Mouse (Mus musculus) liver, embryonic 11.5 days (tissue): ENCODE measurements around the gene Uhrf1. TPM values are rescaled to one million over a fixed set of nuclear protein-coding genes. Genes with fewer than 3 reads are reported as not detected.

Experiments
- ATAC-seq: fragments of 200-750 bp; cut with Nextera tagmentation; replicated peaks from 2 replicates; pipeline ENCODE4 v1.8.0; 2017; ENCODE audit warnings: moderate number of reproducible peaks, mild to moderate bottlenecking, moderate TSS enrichment, moderate library complexity; ENCODE audit not compliant: low FRiP score
- DNase-seq: peaks from one replicate; pipeline ENCODE4 v3.0.0-alpha.2; 2017; ENCODE audit warnings: low spot score
- H3K27ac ChIP-seq: fragments of 300-500 bp; sonication (generic); 2 replicates; pipeline ENCODE4 v1.5.1; 2014; ENCODE audit warnings: mild to moderate bottlenecking, low read depth, low read length, control low read depth
- H3K27me3 ChIP-seq: fragments of 300-500 bp; sonication (generic); replicated peaks from 2 replicates; pipeline ENCODE4 v1.6.1; 2014; ENCODE audit warnings: low read length, mixed read lengths; ENCODE audit not compliant: control insufficient read depth, insufficient read depth
- H3K36me3 ChIP-seq: fragments of 300-500 bp; sonication (generic); 2 replicates; pipeline ENCODE4 v1.6.1; 2014; ENCODE audit warnings: mild to moderate bottlenecking, low read length, moderate library complexity, mixed read lengths; ENCODE audit not compliant: control insufficient read depth, insufficient read depth
- H3K4me1 ChIP-seq: fragments of 300-500 bp; sonication (generic); replicated peaks from 2 replicates; pipeline ENCODE4 v1.6.1; 2014; ENCODE audit warnings: low read length, mixed read lengths; ENCODE audit not compliant: control insufficient read depth, insufficient read depth
- H3K4me2 ChIP-seq: fragments of 300-500 bp; sonication (generic); 2 replicates; pipeline ENCODE4 v1.6.1; 2014; ENCODE audit warnings: mild to moderate bottlenecking, control low read depth, moderate library complexity
- H3K4me3 ChIP-seq: fragments of 300-500 bp; sonication (generic); 2 replicates; pipeline ENCODE4 v1.5.1; 2014; ENCODE audit warnings: low read depth, low read length, control low read depth
- H3K9ac ChIP-seq: fragments of 300-500 bp; sonication (generic); 2 replicates; pipeline ENCODE4 v1.6.1; 2014; ENCODE audit warnings: low read depth, low read length, control low read depth
- H3K9me3 ChIP-seq: fragments of 300-500 bp; sonication (generic); 2 replicates; pipeline ENCODE4 v1.6.1; 2016; ENCODE audit warnings: low read length, inconsistent platforms, mixed read lengths; ENCODE audit not compliant: control insufficient read depth
- WGBS: fragments of 180-500 bp; shearing (Covaris S2); extraction: QIAGEN DNeasy Blood & Tissue Kit; methylation state at CpG from one replicate; pipeline ENCODE4 v1.1.7; 2014; 5-methylcytosine and 5-hydroxymethylcytosine counted together
- polyA plus RNA-seq: library from polyadenylated mRNA; unstranded; fragments of >200 nt; fragmentation: Nextera tagmentation; extraction: Ambion mirVana; gene quantifications from 2 replicates; pipeline ENCODE4 v1.2.1, GENCODE M21; 2014

The Uhrf1 gene
- polyA plus RNA-seq, 1 experiment from 2014 or later: 172 TPM

GRCm38 (mm10) chr17:56290388-56291170 is 12.5 kb upstream of the Uhrf1 start:
- Histone ChIP-seq H3K27me3 (no peaks in the 10 kb centered on the region), H3K4me3 (peak overlapping the region; percentile 57), H3K9me3 (no peaks in the 10 kb centered on the region), H3K9ac (peak overlapping the region; percentile 68), H3K27ac (peak overlapping the region; percentile 96), H3K4me2 (peak overlapping the region; percentile 97), H3K36me3 (peaks cover 9% of the 10 kb centered on the region; the same call in 1 of the 2 replicates), H3K4me1 (peaks cover 47% of the 10 kb centered on the region)
- ATAC-seq: peak; percentile 81
- DNase-seq: peak; percentile 95
- 2% methylated on average over 17 of the region's 17 CpGs for WGBS

DNA sequence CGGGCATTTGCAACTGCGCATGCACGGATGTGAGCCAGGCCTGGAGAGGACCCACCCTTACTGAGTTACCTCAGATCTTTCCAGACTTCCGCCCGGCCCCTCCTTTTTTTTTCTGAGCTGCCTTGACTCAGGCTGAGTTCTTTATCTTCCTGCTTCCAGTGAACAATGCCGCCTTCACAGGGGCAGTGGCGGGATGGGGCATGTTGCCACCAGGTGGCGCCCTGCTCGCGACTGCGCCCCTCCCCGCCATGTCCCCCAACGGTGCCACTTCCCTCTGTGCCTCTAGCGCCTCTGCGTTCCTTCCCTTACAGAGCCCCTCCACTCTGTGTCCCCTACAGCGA is 12.0 kb upstream of the Uhrf1 start:
- Histone ChIP-seq H3K4me3 (peak overlapping the region; percentile 57), H3K9me3 (no peaks in the 10 kb centered on the region), H3K36me3 (peaks cover 5% of the 10 kb centered on the region; the same call in 1 of the 2 replicates), H3K4me2 (peak overlapping the region; percentile 97), H3K9ac (peak overlapping the region; percentile 68), H3K4me1 (peaks cover 47% of the 10 kb centered on the region), H3K27me3 (no peaks in the 10 kb centered on the region), H3K27ac (peak overlapping the region; percentile 96)
- DNase-seq: peak; percentile 89
- WGBS: under 1% methylated on average over 16 of the region's 16 CpGs
- peak; percentile 87 for ATAC-seq

GRCm38 (mm10) chr17:56291826-56292475 is 11.2 kb upstream of the Uhrf1 start:
- H3K4me1 ChIP-seq: peaks cover 40% of the 10 kb centered on the region
- H3K36me3 ChIP-seq: no peaks in the 10 kb centered on the region
- no peaks in the 10 kb centered on the region for H3K9me3 ChIP-seq
- H3K4me3 ChIP-seq: no peak overlapping the region
- peak overlapping the region; percentile 97 for H3K4me2 ChIP-seq
- WGBS: 84% methylated on average over 7 of the region's 7 CpGs
- ATAC-seq: no peak
- DNase-seq: no peak
- peak overlapping the region; percentile 96 for H3K27ac ChIP-seq
- no peaks in the 10 kb centered on the region for H3K27me3 ChIP-seq
- peak overlapping the region; percentile 67 for H3K9ac ChIP-seq

GRCm38 (mm10) chr17:56292531-56293222 is 10.4 kb upstream of the Uhrf1 start, which contains the start of gene Plin3:
Plin3 (minus strand) TSS chr17:56292873.
- no peaks in the 10 kb centered on the region for H3K9me3 ChIP-seq
- H3K9ac ChIP-seq: peak within 1 kb of the TSS; percentile 67; the same call in 1 of the 2 replicates
- H3K4me2 ChIP-seq: peak within 1 kb of the TSS; percentile 97
- 92% methylated on average over 4 of the region's 4 CpGs for WGBS
- DNase-seq (no peak), ATAC-seq (no peak)
- H3K27me3 ChIP-seq: no peaks in the 10 kb centered on the region
- H3K4me3 ChIP-seq: no peak within 1 kb of the TSS
- H3K36me3 ChIP-seq: no peaks in the 10 kb centered on the region
- peaks cover 34% of the 10 kb centered on the region for H3K4me1 ChIP-seq
- H3K27ac ChIP-seq: peak within 1 kb of the TSS; percentile 96

DNA sequence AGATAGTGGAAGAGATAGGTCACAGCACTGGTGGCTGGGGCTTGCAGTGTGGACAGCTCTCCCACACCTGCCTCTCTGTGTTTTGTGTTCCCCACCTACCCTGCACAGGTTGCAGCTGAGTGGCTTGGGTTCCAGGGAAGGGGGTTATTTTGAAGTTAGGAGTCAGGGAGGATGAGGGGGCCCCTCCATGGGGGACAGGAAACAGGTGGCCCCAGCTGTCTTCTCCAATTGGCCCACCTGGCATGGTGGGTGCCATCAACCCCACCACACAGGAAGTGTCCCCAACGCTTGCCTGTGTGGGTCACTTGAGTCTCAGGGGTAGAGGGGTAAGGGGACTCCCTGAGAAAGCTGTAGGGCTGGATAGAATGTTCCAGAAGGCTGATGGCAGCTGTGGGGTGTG is 9.8 kb upstream of the Uhrf1 start:
- Histone ChIP-seq H3K4me2 (no peak overlapping the region), H3K27ac (no peak overlapping the region), H3K4me1 (peaks cover 28% of the 10 kb centered on the region), H3K4me3 (no peak overlapping the region), H3K27me3 (no peaks in the 10 kb centered on the region), H3K9me3 (no peaks in the 10 kb centered on the region), H3K36me3 (no peaks in the 10 kb centered on the region), H3K9ac (no peak overlapping the region)
- DNase-seq (no peak), ATAC-seq (no peak)
- 32% methylated on average over 1 of the region's 1 CpGs for WGBS

- Histone ChIP-seq H3K4me2 (no peak overlapping the region), H3K9ac (no peak overlapping the region), H3K36me3 (no peaks in the 10 kb centered on the region), H3K4me1 (peaks cover 19% of the 10 kb centered on the region), H3K4me3 (no peak overlapping the region), H3K27me3 (no peaks in the 10 kb centered on the region), H3K27ac (no peak overlapping the region), H3K9me3 (no peaks in the 10 kb centered on the region)
- 89% methylated on average over 19 of the region's 19 CpGs for WGBS
- no peak for ATAC-seq
- no peak for DNase-seq
Measured at GRCm38 (mm10) chr17:56294241-56294640, 8.9 kb upstream of the Uhrf1 start.

GRCm38 (mm10) chr17:56296201-56296600 is 6.9 kb upstream of the Uhrf1 start:
- Histone ChIP-seq H3K27ac (no peak overlapping the region), H3K9ac (no peak overlapping the region), H3K4me2 (no peak overlapping the region), H3K36me3 (no peaks in the 10 kb centered on the region), H3K4me3 (no peak overlapping the region), H3K27me3 (no peaks in the 10 kb centered on the region), H3K9me3 (no peaks in the 10 kb centered on the region), H3K4me1 (0 out of 2 replicates have a peak, but pooled peaks cover 6% of the 10 kb centered on the region)
- DNase-seq (no peak), ATAC-seq (no peak)
- WGBS: 63% methylated on average over 1 of the region's 1 CpGs

DNA sequence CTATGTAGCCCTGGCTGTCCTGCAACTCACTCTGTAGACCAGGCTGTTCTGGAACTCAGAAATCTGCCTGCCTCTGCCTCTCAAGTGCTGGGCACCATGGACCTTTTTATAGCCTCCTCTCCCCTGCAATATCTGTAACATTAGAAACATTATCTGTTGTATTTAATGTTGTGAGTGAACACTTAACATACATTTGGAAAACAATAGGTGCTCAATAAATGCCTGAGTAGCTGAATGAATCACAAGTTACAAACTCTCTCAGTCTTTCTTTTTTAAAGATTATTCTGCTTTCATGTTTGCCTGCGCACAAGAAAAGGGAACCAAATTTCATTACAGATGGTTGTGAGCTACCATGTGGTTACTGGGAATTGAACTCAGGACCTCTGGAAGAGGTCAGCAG is 4.9 kb upstream of the Uhrf1 start:
- no peak overlapping the region for H3K27ac ChIP-seq
- no peak overlapping the region for H3K4me3 ChIP-seq
- H3K4me2 ChIP-seq: no peak overlapping the region
- no peaks in the 10 kb centered on the region for H3K36me3 ChIP-seq
- H3K9ac ChIP-seq: no peak overlapping the region
- no peak for DNase-seq
- peaks cover 11% of the 10 kb centered on the region for H3K4me1 ChIP-seq
- 82% methylated on average over 1 of the region's 1 CpGs for WGBS
- no peak for ATAC-seq
- H3K9me3 ChIP-seq: no peaks in the 10 kb centered on the region
- H3K27me3 ChIP-seq: no peaks in the 10 kb centered on the region
